9 mouse cellular contexts compared by ENCODE assay signal in the genomic region with DNA sequence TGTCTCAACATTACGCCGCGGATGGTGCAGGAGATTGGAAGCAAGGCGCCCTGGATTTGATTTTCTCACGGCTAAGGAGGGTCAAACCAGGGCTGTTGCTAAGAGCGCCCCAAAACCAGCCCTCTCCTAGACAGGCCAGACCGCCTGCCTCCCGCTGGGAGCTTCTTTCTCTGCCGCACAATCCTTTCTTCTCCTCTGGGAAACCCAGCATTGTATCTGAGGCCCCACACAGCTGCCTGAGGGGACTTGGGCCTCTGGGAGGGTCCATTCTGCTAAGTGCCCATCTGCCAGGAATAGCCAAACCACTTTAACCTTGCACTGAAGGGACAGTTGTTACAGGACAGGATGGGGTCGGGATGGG. TPM values are rescaled to one million over a fixed set of nuclear protein-coding genes. Genes with fewer than 3 reads are reported as not detected.
DNase-seq lines count a peak whose midpoint lies in the region; ATAC-seq and TF ChIP-seq lines count a peak whose summit lies in the region.
"Had no signal": no experiment of that assay in that cellular context is flagged by ENCODE, and none has a peak within 500 bp of the region (broad histone marks: within the 10 kb centered on the region; RNA-seq: fewer than 3 reads in every experiment).

No protein-coding gene starts in this region.

- TF ChIP-seq CTCF in stomach, postnatal 0 days (IDR thresholded peaks at IDR 0.05; ENCODE audit: low read depth): no peak

- H3K27ac ChIP-seq in heart, embryonic 13.5 days (replicated peaks): no peak overlapping the region
- H3K27ac ChIP-seq in forebrain, embryonic 11.5 days (ENCODE audit: low read depth, low read length): peak overlapping the region; percentile 96
- no peak overlapping the region for H3K27ac ChIP-seq in liver, embryonic 13.5 days
- H3K27ac ChIP-seq in stomach, postnatal 0 days (replicated peaks): no peak overlapping the region

- peak overlapping the region; percentile 91 for H3K4me2 ChIP-seq in heart, embryonic 13.5 days
- peak overlapping the region; percentile 76 for H3K4me2 ChIP-seq in forebrain, embryonic 11.5 days (ENCODE audit: low read depth, low read length, severe bottlenecking)
- H3K4me2 ChIP-seq in liver, embryonic 13.5 days: peak overlapping the region; percentile 65
- H3K4me2 ChIP-seq in stomach, postnatal 0 days (replicated peaks; ENCODE audit: low read depth): peak overlapping the region; percentile 82

- 1% methylated on average over 10 of the region's 10 CpGs for WGBS in heart, embryonic 13.5 days
- 0% methylated on average over 10 of the region's 10 CpGs for WGBS in forebrain, embryonic 11.5 days
- 8% methylated on average over 10 of the region's 10 CpGs for WGBS in liver, embryonic 13.5 days (ENCODE audit: insufficient replicate concordance)
- 2% methylated on average over 10 of the region's 10 CpGs for WGBS in stomach, postnatal 0 days

- no peaks in the 10 kb centered on the region for H3K27me3 ChIP-seq in heart, embryonic 13.5 days (replicated peaks)
- no peaks in the 10 kb centered on the region for H3K27me3 ChIP-seq in forebrain, embryonic 11.5 days (ENCODE audit: control insufficient read depth, insufficient read depth, low read length)
- peaks cover 25% of the 10 kb centered on the region for H3K27me3 ChIP-seq in liver, embryonic 13.5 days
- H3K27me3 ChIP-seq in stomach, postnatal 0 days (ENCODE audit: control insufficient read depth, insufficient read depth, low read length): no peaks in the 10 kb centered on the region

- ATAC-seq in heart, embryonic 13.5 days (ENCODE audit: extremely low read depth, insufficient number of reproducible peaks, low FRiP score, low TSS enrichment): no peak
- peak; percentile 89 for ATAC-seq in forebrain, embryonic 11.5 days (replicated peaks; ENCODE audit: low FRiP score)
- no peak for ATAC-seq in liver, embryonic 13.5 days (ENCODE audit: low read depth)
- ATAC-seq in stomach, postnatal 0 days (ENCODE audit: low FRiP score, low TSS enrichment): 0 out of 2 replicates have a peak, but pooled peaks have one; percentile 26
- no peak for ATAC-seq in erythroblast, adult 5-6 weeks (replicated peaks; ENCODE audit: low FRiP score, poor library complexity, severe bottlenecking)

- H3K4me1 ChIP-seq in heart, embryonic 13.5 days: peaks cover 14% of the 10 kb centered on the region
- H3K4me1 ChIP-seq in forebrain, embryonic 11.5 days (replicated peaks; ENCODE audit: control insufficient read depth, insufficient read depth, low read length): peaks cover 11% of the 10 kb centered on the region
- peaks cover 10% of the 10 kb centered on the region for H3K4me1 ChIP-seq in liver, embryonic 13.5 days (replicated peaks)
- no peaks in the 10 kb centered on the region for H3K4me1 ChIP-seq in stomach, postnatal 0 days (replicated peaks; ENCODE audit: control insufficient read depth, insufficient read depth)

- TF ChIP-seq EP300 in stomach, postnatal 0 days (optimal IDR thresholded peaks at IDR 0.05): no peak

- no peaks in the 10 kb centered on the region for H3K9me3 ChIP-seq in heart, embryonic 13.5 days
- H3K9me3 ChIP-seq in forebrain, embryonic 11.5 days (ENCODE audit: control insufficient read depth, low read length): no peaks in the 10 kb centered on the region
- H3K9me3 ChIP-seq in liver, embryonic 13.5 days (replicated peaks): no peaks in the 10 kb centered on the region
- no peaks in the 10 kb centered on the region for H3K9me3 ChIP-seq in stomach, postnatal 0 days (ENCODE audit: control insufficient read depth, low read length)

- no peak for DNase-seq in heart, adult 8-10 months (ENCODE audit: low spot score)
- DNase-seq in R1 (ENCODE audit: low read depth, low spot score): peak; percentile 85
- DNase-seq in forebrain, embryonic 11.5 days (ENCODE audit: low spot score): peak; percentile 85
- no peak for DNase-seq in liver, embryonic 13.5 days
- DNase-seq in stomach, postnatal 0 days (ENCODE audit: low spot score): no peak
- DNase-seq in ovary, postnatal 10 days (ENCODE audit: low spot score): no peak

- H3K36me3 ChIP-seq in heart, embryonic 13.5 days: peaks cover 18% of the 10 kb centered on the region
- no peaks in the 10 kb centered on the region; the same call in 1 of the 2 replicates for H3K36me3 ChIP-seq in forebrain, embryonic 11.5 days (ENCODE audit: control insufficient read depth, insufficient read depth, low read length)
- H3K36me3 ChIP-seq in liver, embryonic 13.5 days: peaks cover 10% of the 10 kb centered on the region
- H3K36me3 ChIP-seq in stomach, postnatal 0 days (ENCODE audit: control insufficient read depth, insufficient read depth, low read length): no peaks in the 10 kb centered on the region

- peak overlapping the region; percentile 76 for H3K9ac ChIP-seq in heart, embryonic 13.5 days
- peak overlapping the region; percentile 92 for H3K9ac ChIP-seq in forebrain, embryonic 11.5 days (ENCODE audit: low read length)
- peak overlapping the region; percentile 39; the same call in 1 of the 2 replicates for H3K9ac ChIP-seq in liver, embryonic 13.5 days
- H3K9ac ChIP-seq in stomach, postnatal 0 days (ENCODE audit: low read length): peak overlapping the region; percentile 32

- peak overlapping the region; percentile 60 for H3K4me3 ChIP-seq in heart, embryonic 13.5 days
- H3K4me3 ChIP-seq in forebrain, embryonic 11.5 days (ENCODE audit: low read depth, low read length): peak overlapping the region; percentile 67
- H3K4me3 ChIP-seq in liver, embryonic 13.5 days (replicated peaks): peak overlapping the region; percentile 47
- H3K4me3 ChIP-seq in stomach, postnatal 0 days (ENCODE audit: low read depth, low read length): peak overlapping the region; percentile 47

RNA-seq across cellular contexts. Expression of a gene that starts 0.3 kb away (rescaled TPM):
- 6.6 and 6.7 TPM in 2 replicates for polyA plus RNA-seq in heart, embryonic 13.5 days (2015; fragmentation: Nextera tagmentation; extraction: Ambion mirVana)
- under 1 TPM in 3 of 4 experiments, not detected in 1; 0.60 to 0.98 (median 0.78) TPM for total RNA-seq in heart, adult 8-10 months (2022)
- polyA plus RNA-seq in forebrain, embryonic 11.5 days (2014; fragmentation: Nextera tagmentation; extraction: Ambion mirVana): 212 and 237 TPM in 2 replicates
- 0.48 and 0.89 TPM in 2 replicates for polyA plus RNA-seq in liver, embryonic 13.5 days (2015; fragmentation: Nextera tagmentation; extraction: Ambion mirVana)
- polyA plus RNA-seq in stomach, postnatal 0 days (2015; fragmentation: Nextera tagmentation; extraction: Ambion mirVana): 11.1 and 11.2 TPM in 2 replicates
- 0.77 TPM in 1 of 2 replicates, not detected in the other for total RNA-seq in erythroblast, adult 5-6 weeks (2015; ENCODE audit: low replicate concordance)
- total RNA-seq in erythroblast, adult 5-6 weeks (2017; ENCODE audit: low replicate concordance): 1.4 TPM in 1 of 2 replicates, not detected in the other
- total RNA-seq: MEL had no signal

RNA-seq across cellular contexts. Expression of a gene that starts 18.0 kb away (rescaled TPM):
- polyA plus RNA-seq in heart, embryonic 13.5 days (2015; fragmentation: Nextera tagmentation; extraction: Ambion mirVana): 27.6 and 29.3 TPM in 2 replicates
- total RNA-seq in heart, adult 8-10 months (2022): 10 to 100 TPM; 16.5 to 20.8 (median 17.1) TPM
- polyA plus RNA-seq in forebrain, embryonic 11.5 days (2014; fragmentation: Nextera tagmentation; extraction: Ambion mirVana): 36.2 and 39.0 TPM in 2 replicates
- 20.4 and 22.4 TPM in 2 replicates for polyA plus RNA-seq in liver, embryonic 13.5 days (2015; fragmentation: Nextera tagmentation; extraction: Ambion mirVana)
- polyA plus RNA-seq in stomach, postnatal 0 days (2015; fragmentation: Nextera tagmentation; extraction: Ambion mirVana): 19.8 and 21.6 TPM in 2 replicates
- 6.3 and 7.7 TPM in 2 replicates for total RNA-seq in erythroblast, adult 5-6 weeks (2015; ENCODE audit: low replicate concordance)
- total RNA-seq in erythroblast, adult 5-6 weeks (2017; ENCODE audit: low replicate concordance): 4.0 and 7.2 TPM in 2 replicates

RNA-seq across cellular contexts. Expression of a gene that starts 31.3 kb away (rescaled TPM):
- 0.09 TPM in 1 of 2 replicates, not detected in the other for polyA plus RNA-seq in heart, embryonic 13.5 days (2015; fragmentation: Nextera tagmentation; extraction: Ambion mirVana)
- total RNA-seq in heart, adult 8-10 months (2022): not detected
- 0.27 and 0.52 TPM in 2 replicates for polyA plus RNA-seq in forebrain, embryonic 11.5 days (2014; fragmentation: Nextera tagmentation; extraction: Ambion mirVana)
- polyA plus RNA-seq in liver, embryonic 13.5 days (2015; fragmentation: Nextera tagmentation; extraction: Ambion mirVana): 0.16 and 0.23 TPM in 2 replicates
- 0.13 and 0.21 TPM in 2 replicates for polyA plus RNA-seq in stomach, postnatal 0 days (2015; fragmentation: Nextera tagmentation; extraction: Ambion mirVana)
- 0.42 TPM in 1 of 2 replicates, not detected in the other for total RNA-seq in erythroblast, adult 5-6 weeks (2015; ENCODE audit: low replicate concordance)
- total RNA-seq in erythroblast, adult 5-6 weeks (2017; ENCODE audit: low replicate concordance): 0.28 TPM in 1 of 2 replicates, not detected in the other

Comparison
In these comparisons a context has a peak if more than half of its experiments do, and no peak if none do; other contexts are left out.
1. ATAC-seq: peak in forebrain, embryonic 11.5 days (single experiment) and stomach, postnatal 0 days (single experiment); none in heart, embryonic 13.5 days (single experiment), liver, embryonic 13.5 days (single experiment) and erythroblast, adult 5-6 weeks (single experiment).
2. H3K9ac ChIP-seq: peak in every context shown above with its lines; median percentile 92 in forebrain, embryonic 11.5 days; 76 in heart, embryonic 13.5 days; 39 in liver, embryonic 13.5 days; 32 in stomach, postnatal 0 days.
3. DNase-seq: peak in R1 (single experiment) and forebrain, embryonic 11.5 days (single experiment); none in heart, adult 8-10 months (single experiment), liver, embryonic 13.5 days (single experiment), stomach, postnatal 0 days (single experiment) and ovary, postnatal 10 days (single experiment).
4. RNA of a gene that starts 0.3 kb away (polyA plus RNA-seq): 212 to 237 TPM in forebrain, embryonic 11.5 days; 11.1 to 11.2 TPM in stomach, postnatal 0 days, 6.6 to 6.7 TPM in heart, embryonic 13.5 days and 0.48 to 0.89 TPM in liver, embryonic 13.5 days; every median in the first group is over 10 times any median in the second.
5. Peak in every context shown above with its lines, with median percentiles within 50 percentile points of each other: H3K4me2 ChIP-seq and H3K4me3 ChIP-seq.